Mouse (Mus musculus): ENCODE data around the gene Mrgpra3. TPM values are rescaled to one million over a fixed set of nuclear protein-coding genes. Genes with fewer than 3 reads are reported as not detected.

The Mrgpra3 gene
- total RNA-seq (2021), result not detected
- long read RNA-seq, experiment 1, result 0 reads
- long read RNA-seq, experiment 2, result 0 reads

DNA sequence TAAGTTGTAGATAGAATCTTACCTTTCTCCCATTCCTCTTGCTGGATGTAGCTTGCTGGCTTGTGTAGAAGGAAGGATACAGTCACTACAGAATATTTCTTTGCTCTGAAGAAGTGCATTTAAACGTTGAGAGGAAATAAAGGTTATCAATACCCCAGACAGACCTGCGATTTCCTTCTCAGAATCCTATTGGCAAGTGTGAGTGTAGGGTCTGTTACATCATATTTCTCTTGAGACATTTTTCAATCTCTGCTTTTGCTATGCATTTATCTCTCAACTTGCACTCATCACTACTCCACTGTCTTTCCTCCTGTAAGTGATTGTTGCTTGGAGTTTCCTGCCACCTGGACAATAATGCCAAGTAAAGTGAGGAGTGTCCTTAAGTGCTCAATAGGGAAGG is at the start of gene Mrgpra3:
TSS of gene Mrgpra3 (minus strand) at position 101 of the 400 bp plus-strand sequence.
- DNase-seq (ENCODE audit: low spot score in 2 of 2), result no peak

Other genes with a start within 250 kb of the Mrgpra3 start
- gene Mrgpra1, start 247.1 kb downstream of the Mrgpra3 start, total RNA-seq (2021), result not detected
- under 1 TPM in 1 of 2 experiments, not detected in 1; 0.31 TPM for gene Mrgpra2a, start 149.2 kb downstream of the Mrgpra3 start, total RNA-seq (2021)
- under 1 TPM; 0.64 to 0.90 TPM for gene Mrgpra2b, start 72.5 kb downstream of the Mrgpra3 start, total RNA-seq (2021)